Mouse (Mus musculus) heart, embryonic 14.5 days (tissue): Measurements from ENCODE around the gene Cavin1. TPM values are rescaled to one million over a fixed set of nuclear protein-coding genes. Genes with fewer than 3 reads are reported as not detected.

Experiments used
- ATAC-seq: fragments of 200-750 bp; cut with Nextera tagmentation; 2 replicates; pipeline ENCODE4 v1.8.0; 2017; ENCODE audit warnings: low read depth, moderate TSS enrichment; ENCODE audit not compliant: insufficient number of reproducible peaks, insufficient read depth, low FRiP score
- H3K27ac ChIP-seq, 2 experiments: fragments of 200-500 bp in 1 of 2; fragments of 300-500 bp in 1 of 2; sonication (generic) in 1 of 2; replicated peaks in 1 of 2; 2 replicates each; pipeline ENCODE4 v1.5.1; 2012 to 2014; ENCODE audit warnings: low read depth in 2 of 2, low read length in 2 of 2, control low read depth in 1 of 2, mild to moderate bottlenecking in 1 of 2, mixed read lengths in 1 of 2; ENCODE audit not compliant: control insufficient read depth in 1 of 2, insufficient read depth in 1 of 2
- H3K27me3 ChIP-seq: fragments of 300-500 bp; sonication (generic); 2 replicates; pipeline ENCODE4 v1.6.1; 2014; ENCODE audit warnings: mild to moderate bottlenecking, low read length, control low read depth; ENCODE audit not compliant: control insufficient read depth, insufficient read depth
- H3K36me3 ChIP-seq: fragments of 300-500 bp; sonication (generic); 2 replicates; pipeline ENCODE4 v1.6.1; 2014; ENCODE audit warnings: mild to moderate bottlenecking, control low read depth, low read length, mixed read lengths; ENCODE audit not compliant: control insufficient read depth, insufficient read depth
- H3K4me1 ChIP-seq, 2 experiments: fragments of 200-500 bp in 1 of 2; fragments of 300-500 bp in 1 of 2; sonication (generic) in 1 of 2; 2 replicates each; pipeline ENCODE4 v1.6.1; 2012 to 2014; ENCODE audit warnings: low read length in 2 of 2, control low read depth in 1 of 2, mixed read lengths in 1 of 2; ENCODE audit not compliant: control insufficient read depth in 2 of 2, insufficient read depth in 2 of 2
- H3K4me2 ChIP-seq: fragments of 300-500 bp; sonication (generic); 2 replicates; pipeline ENCODE4 v1.6.1; 2014; ENCODE audit warnings: mild to moderate bottlenecking, low read length
- H3K4me3 ChIP-seq, 2 experiments: fragments of 200-500 bp in 1 of 2; fragments of 300-500 bp in 1 of 2; sonication (generic) in 1 of 2; 2 replicates each; pipeline ENCODE4 v1.5.1; 2012 to 2014; ENCODE audit warnings: low read length in 2 of 2, mild to moderate bottlenecking in 2 of 2, control low read depth in 1 of 2, low read depth in 1 of 2, moderate library complexity in 1 of 2; ENCODE audit not compliant: control insufficient read depth in 1 of 2, insufficient read depth in 1 of 2
- H3K9ac ChIP-seq: fragments of 300-500 bp; sonication (generic); 2 replicates; pipeline ENCODE4 v1.6.1; 2014; ENCODE audit warnings: mild to moderate bottlenecking, low read length
- H3K9me3 ChIP-seq: fragments of 300-500 bp; sonication (generic); 2 replicates; pipeline ENCODE4 v1.6.1; 2016; ENCODE audit warnings: low read length, control low read depth; ENCODE audit not compliant: control insufficient read depth
- WGBS: fragments of 180-500 bp; shearing (Covaris S2); extraction: QIAGEN DNeasy Blood & Tissue Kit; methylation state at CpG from one replicate; pipeline ENCODE4 v1.1.7; 2014; 5-methylcytosine and 5-hydroxymethylcytosine counted together
- polyA plus RNA-seq: library from polyadenylated mRNA; unstranded; fragments of >200 nt; fragmentation: Nextera tagmentation; extraction: Ambion mirVana; gene quantifications from 2 replicates; pipeline ENCODE4 v1.2.1, GENCODE M21; 2014

Gene Cavin1
- polyA plus RNA-seq: 200 and 204 TPM in 2 replicates

- peak within 1 kb of the TSS; percentile 98 for H3K27ac ChIP-seq
- H3K36me3 ChIP-seq: peaks cover 13% of the 10 kb centered on the region
- no peaks in the 10 kb centered on the region for H3K9me3 ChIP-seq
- H3K9ac ChIP-seq: peak within 1 kb of the TSS; percentile 98
- H3K4me2 ChIP-seq: peak within 1 kb of the TSS; percentile 71
- no peaks in the 10 kb centered on the region for H3K27me3 ChIP-seq
- ATAC-seq: peak; percentile 91
- WGBS: under 1% methylated on average over 20 of the region's 20 CpGs
- peak within 1 kb of the TSS; percentile 77 to 93 for H3K4me3 ChIP-seq
- peaks cover 33 to 45% of the 10 kb centered on the region in 2 experiments for H3K4me1 ChIP-seq
These were observed at the start of gene Cavin1 for GRCm38 (mm10) chr11:100970557-100970937. Gene Cavin1, minus strand, starts transcription at chr11:100970887.

DNA sequence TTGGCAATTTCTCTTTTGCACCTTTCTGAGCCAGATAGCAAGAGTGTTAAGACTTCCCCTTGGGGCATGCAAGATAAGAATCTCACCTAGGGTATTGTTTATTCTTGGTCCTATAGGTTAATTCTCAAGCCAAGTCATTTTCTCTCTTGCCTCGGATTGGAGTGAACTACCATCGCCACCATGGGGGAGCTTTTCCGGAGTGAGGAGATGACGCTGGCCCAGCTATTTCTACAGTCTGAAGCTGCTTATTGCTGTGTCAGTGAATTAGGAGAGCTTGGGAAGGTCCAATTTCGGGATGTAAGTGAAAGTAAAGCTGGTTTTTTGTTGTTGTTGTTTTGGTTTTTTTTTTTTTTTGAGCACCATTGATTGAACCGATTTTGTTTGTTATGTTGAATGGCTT, 41.0 kb upstream of the Cavin1 start:
- no peak overlapping the region for H3K27ac ChIP-seq
- no peaks in the 10 kb centered on the region for H3K9me3 ChIP-seq
- 73% methylated on average over 6 of the region's 6 CpGs for whole genome bisulfite sequencing
- no peak overlapping the region for H3K4me3 ChIP-seq
- no peak for ATAC-seq
- no peak overlapping the region for H3K9ac ChIP-seq
- H3K4me1 ChIP-seq: peaks cover 6 to 15% of the 10 kb centered on the region in 2 experiments
- H3K4me2 ChIP-seq: 0 out of 2 replicates have a peak overlapping the region, but pooled peaks have one; percentile 81
- peaks cover 40% of the 10 kb centered on the region for H3K36me3 ChIP-seq
- H3K27me3 ChIP-seq: no peaks in the 10 kb centered on the region

DNA sequence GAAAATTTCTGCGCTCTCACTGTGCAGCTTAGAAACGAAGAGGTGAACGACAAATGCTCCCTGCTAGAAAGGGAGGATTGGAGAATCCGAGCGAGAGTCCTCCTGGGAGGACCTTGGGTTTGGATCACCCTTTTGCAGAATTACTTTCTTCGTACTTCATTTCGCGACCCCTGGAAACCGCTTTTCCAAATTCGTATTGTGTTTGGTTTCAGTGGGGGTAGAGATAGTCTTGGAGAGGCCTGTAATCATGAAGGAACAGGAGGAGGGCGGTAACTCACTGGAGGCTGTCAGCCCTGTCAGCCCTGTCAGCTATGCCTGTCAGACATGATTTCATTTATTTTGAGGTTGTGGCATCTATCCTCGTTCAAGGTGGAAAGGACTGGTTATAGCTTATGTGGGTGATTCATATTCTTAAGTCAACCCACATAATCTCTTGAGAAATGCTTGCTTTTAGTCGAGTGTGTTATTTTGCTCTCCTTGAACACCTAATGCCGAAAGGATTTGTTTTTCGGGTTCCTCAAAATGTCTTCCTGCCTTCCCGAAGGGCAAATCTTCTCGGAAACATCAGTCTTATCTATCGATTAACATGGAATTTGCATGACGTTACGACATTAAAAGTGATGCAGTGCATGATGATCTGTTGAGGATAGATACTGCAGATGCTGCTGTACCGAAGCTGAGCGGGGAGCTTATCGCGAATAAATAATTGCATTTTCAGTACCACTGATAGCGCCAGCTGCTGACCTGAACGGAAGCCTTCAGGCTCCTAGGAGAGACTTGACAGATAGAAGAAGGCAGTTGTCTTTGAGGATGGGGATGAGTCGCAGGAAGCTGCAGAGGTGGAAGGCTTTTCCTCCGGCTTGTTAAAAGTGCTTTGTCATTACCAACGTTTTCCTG, 39.4 kb upstream of the Cavin1 start:
- H3K4me1 ChIP-seq: peaks cover 6 to 15% of the 10 kb centered on the region in 2 experiments
- peak overlapping the region; percentile 81 for H3K4me2 ChIP-seq
- peaks cover 31% of the 10 kb centered on the region for H3K36me3 ChIP-seq
- WGBS: 2% methylated on average over 29 of the region's 29 CpGs
- H3K4me3 ChIP-seq: peak overlapping the region; percentile 78 to 83
- no peaks in the 10 kb centered on the region for H3K27me3 ChIP-seq
- H3K27ac ChIP-seq: peak overlapping the region; percentile 87 to 88
- no peaks in the 10 kb centered on the region for H3K9me3 ChIP-seq
- no peak for ATAC-seq
- peak overlapping the region; percentile 91 for H3K9ac ChIP-seq

- Histone ChIP-seq H3K27ac (peak within 1 kb of the TSS; percentile 88 to 97), H3K4me3 (peak within 1 kb of the TSS; percentile 78 to 83), H3K9me3 (no peaks in the 10 kb centered on the region), H3K4me2 (peak within 1 kb of the TSS; percentile 81), H3K9ac (peak within 1 kb of the TSS; percentile 91), H3K4me1 (peaks cover 6 to 15% of the 10 kb centered on the region in 2 experiments), H3K27me3 (no peaks in the 10 kb centered on the region), H3K36me3 (peaks cover 23% of the 10 kb centered on the region)
- WGBS: 1% methylated on average over 44 of the region's 44 CpGs
- ATAC-seq: peak; percentile 100
These were observed 38.6 kb upstream of the Cavin1 start, which contains the start of gene Atp6v0a1 for GRCm38 (mm10) chr11:101009046-101009887. Gene Atp6v0a1, plus strand, starts transcription at chr11:101009452.

DNA sequence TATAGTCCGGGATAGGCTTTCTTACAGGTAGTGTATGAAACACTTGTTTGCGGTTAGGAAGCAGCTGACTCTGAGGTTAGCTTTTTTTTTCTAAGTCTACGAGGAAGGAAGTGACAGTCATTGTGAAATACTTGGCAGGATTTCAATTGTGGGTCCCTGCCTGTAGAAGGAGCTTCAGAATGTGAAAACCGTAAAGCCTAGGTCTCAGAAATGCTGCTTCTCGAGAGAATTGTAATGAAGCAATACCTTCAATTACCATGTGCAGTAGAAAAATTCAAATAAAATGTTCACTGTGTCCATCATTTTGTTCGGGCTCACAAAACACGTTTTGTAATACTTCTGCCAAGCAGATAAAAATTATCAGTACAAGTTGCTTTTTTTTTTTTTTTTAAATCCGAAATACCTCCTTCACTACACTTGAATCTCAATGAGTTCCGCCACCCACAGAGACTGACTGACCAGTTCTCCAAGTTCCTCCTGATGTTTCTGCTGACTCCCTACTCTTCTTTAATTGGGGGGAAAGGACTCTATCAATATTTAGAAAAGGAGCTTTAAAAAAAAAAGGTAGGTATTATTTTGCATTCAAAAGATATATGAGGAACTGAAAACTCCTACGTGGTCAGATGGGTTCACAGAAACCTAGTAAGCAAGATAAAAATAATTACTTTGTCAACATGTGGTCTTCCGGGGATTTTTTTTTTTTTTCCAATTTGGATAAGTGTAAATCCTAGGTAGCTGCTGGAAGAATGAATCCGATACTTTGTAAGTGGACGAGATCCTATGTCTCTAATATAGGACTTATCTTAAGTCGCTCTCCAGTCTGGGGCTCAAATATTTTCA, 37.7 kb upstream of the Cavin1 start:
- Histone ChIP-seq H3K36me3 (peaks cover 14% of the 10 kb centered on the region), H3K9me3 (no peaks in the 10 kb centered on the region), H3K27ac (peak overlapping the region; percentile 88 to 97), H3K4me1 (peaks cover 6 to 15% of the 10 kb centered on the region in 2 experiments), H3K4me2 (peak overlapping the region; percentile 81), H3K4me3 (peak overlapping the region; percentile 39 to 78; a peak in 3 of 4 replicates), H3K27me3 (no peaks in the 10 kb centered on the region), H3K9ac (peak overlapping the region; percentile 91)
- 35% methylated on average over 14 of the region's 14 CpGs for WGBS
- no peak for ATAC-seq

GRCm38 (mm10) chr11:101003025-101003685, 32.5 kb upstream of the Cavin1 start:
- no peak for ATAC-seq
- H3K27ac ChIP-seq: no peak overlapping the region
- WGBS: 33% methylated on average over 3 of the region's 3 CpGs

More at GRCm38 (mm10) chr11:101003025-101003685, 32.5 kb upstream of the Cavin1 start:
- Histone ChIP-seq H3K4me2 (no peak overlapping the region), H3K4me3 (no peak overlapping the region), H3K9ac (no peak overlapping the region), H3K9me3 (no peaks in the 10 kb centered on the region), H3K27me3 (no peaks in the 10 kb centered on the region), H3K4me1 (0 out of 4 replicates have a peak, but pooled peaks cover 0 to 3% of the 10 kb centered on the region in 2 experiments), H3K36me3 (no peaks in the 10 kb centered on the region)
